Mouse (Mus musculus) common myeloid progenitor, adult 5-6 weeks (primary cell): ENCODE measurements around the gene Pcdh9. TPM values are rescaled to one million over a fixed set of nuclear protein-coding genes. Genes with fewer than 3 reads are reported as not detected.

Source experiments
- ATAC-seq: replicated peaks from 2 replicates; pipeline ENCODE4 v1.8.0; 2016; ENCODE audit warnings: low read depth, mild to moderate bottlenecking, moderate TSS enrichment, inconsistent platforms; ENCODE audit not compliant: poor library complexity, severe bottlenecking
- total RNA-seq: library from RNA; stranded (forward); fragments of 200-1000, 187-1606 nt; gene quantifications from 2 replicates; pipeline ENCODE4 v1.2.3, GENCODE M21; 2017

Gene Pcdh9
- total RNA-seq, 1 experiment from 2014 or later, result not detected

DNA sequence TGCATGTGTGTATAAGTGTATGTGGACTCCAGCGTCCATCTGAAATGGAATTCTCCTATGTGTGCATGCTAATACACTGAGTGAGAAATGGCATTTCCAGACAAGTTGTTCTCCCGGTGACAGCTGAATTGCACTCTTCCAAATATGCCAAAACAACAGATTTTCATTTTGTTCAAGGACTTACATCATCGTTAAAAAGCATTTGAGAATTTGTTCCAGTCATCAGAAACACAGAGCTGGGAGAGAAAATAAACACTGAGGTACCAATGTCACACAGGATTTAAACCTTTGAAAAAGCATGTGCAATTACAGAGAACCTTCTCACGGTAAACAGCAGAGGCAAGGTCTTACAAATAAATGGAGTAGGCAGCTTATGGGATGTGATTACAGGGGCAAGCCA is 290.5 kb downstream of the Pcdh9 start:
- ATAC-seq, result no peak

DNA sequence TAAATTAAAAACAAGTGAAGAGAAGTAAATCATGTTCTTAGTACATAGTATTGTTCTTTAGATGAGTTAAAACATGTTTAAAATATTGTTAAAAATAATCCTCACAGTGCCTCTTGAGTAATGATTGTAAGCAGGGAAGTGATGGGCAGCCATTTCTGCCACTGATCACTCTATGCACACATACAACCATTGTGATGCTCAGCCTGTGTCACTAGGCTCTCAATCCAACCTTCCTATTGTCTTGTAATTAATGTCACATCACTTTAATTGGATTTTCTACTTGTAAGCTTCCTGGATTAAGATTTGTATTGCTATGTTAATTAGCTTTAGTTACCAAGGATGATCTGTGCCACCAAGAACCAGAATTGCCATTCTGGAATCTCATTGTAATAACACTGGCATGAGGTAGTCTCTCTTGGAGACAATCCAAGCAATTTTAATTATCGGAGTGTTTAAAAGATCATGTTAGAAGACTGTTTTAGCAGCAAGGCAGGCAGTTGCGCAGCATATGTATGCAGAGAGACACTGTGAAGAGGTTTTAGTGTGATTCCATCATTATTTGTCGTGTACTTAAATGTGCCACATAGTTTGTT is 305.0 kb downstream of the Pcdh9 start:
- ATAC-seq, result no peak

DNA sequence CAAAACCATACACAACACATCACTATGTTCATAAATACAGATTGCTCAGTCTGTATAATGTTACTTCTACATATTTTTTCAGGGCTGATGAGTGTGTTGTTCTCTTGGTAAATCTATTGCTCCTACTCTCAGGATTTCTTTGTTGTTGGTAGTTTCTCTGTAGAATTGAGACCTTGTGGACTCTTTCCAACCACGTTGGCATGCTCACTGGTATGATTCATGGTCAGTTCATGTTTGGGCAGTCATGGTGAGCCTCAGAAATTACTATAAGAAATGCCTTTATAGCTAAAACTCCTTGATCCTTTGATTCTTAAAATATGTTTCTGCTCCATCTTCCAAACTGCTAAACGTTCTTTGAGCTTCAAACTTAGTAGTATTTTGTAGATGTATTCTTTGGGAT is 326.1 kb downstream of the Pcdh9 start:
- ATAC-seq, result no peak

DNA sequence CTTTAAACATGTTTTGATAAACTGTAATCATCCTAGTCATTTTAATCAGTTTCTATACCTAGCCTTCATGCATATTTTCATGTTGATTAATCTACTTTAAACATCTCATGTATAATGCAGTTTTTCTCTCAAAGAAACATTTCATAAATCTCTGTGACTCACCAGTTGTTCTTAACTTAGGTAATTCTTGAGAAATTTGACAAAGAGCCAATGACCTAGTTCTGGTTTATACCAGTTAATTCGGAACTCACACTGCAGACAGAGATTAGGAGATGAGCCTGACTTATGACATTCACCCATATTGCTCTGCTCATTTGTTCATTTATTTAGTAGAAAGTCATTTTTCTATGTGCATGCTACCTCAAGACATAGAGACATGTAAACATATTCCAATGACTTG is 328.9 kb downstream of the Pcdh9 start:
- ATAC-seq, result no peak

DNA sequence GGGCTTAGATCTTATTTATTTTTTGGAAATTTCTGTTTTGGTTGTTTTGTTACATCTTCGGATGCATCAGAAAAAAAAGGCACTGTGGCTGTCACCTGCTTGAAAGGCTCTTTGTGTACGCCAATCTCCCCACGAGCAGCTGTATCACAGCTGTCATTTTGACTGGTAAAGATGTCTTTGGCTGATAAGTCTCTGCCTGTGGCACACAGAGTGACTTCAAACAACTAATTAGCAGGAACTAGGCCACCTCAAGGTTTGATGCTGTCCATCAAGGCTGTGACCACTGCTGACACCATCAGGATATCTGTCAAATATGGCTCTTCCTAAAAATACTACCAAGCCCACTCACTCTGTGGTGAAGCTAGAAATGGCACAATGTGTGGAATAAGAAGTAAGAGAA is 336.7 kb downstream of the Pcdh9 start:
- no peak for ATAC-seq

DNA sequence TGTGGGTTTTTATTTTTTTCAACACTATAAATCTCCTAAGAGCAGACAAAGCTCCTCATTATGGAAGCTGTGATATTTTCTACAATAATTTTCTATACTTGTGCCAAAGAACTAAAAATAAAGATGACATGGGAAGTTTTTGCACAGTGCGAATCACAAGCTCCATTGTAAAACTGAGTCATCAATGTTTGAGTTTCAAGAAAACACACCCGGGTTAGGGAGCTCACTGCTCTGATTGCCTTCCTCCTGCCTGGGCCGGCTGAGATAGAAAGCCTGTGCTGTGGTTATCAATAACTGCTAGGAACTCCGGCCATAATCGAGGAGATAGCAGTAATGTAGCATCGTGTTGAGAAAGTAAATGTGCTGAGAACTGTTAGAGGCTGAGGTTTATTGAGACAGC is 344.9 kb downstream of the Pcdh9 start:
- ATAC-seq, result no peak

DNA sequence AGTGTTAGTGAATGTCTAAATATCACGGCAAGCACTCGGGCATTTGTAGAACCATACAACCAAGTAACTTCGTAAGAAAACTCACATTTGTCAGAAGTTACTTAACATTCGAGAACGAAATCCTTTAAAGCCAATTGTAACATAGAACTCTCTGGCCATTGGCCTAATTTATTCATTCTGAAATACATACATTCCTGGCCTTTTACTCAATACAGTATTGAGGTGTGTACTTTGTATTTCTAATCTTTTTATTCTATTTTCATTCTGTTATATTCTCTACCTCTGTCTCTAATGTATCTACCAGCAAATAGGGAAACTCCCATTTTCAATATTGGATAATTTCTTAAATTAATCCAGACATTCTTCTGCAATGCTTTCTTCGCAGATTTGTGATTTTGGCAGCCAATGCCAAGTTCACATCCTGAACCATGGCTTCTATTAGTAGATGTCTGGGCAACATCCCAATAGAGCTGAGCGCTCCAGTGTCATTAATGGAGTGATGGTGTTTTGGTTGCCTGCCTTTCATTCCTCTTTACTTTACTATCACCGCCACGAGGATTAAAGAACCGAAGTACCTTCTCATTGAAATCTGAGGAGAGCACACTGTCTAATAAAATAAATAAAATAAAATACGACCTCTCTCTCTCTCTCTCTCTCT is 346.4 kb downstream of the Pcdh9 start:
- no peak for ATAC-seq

DNA sequence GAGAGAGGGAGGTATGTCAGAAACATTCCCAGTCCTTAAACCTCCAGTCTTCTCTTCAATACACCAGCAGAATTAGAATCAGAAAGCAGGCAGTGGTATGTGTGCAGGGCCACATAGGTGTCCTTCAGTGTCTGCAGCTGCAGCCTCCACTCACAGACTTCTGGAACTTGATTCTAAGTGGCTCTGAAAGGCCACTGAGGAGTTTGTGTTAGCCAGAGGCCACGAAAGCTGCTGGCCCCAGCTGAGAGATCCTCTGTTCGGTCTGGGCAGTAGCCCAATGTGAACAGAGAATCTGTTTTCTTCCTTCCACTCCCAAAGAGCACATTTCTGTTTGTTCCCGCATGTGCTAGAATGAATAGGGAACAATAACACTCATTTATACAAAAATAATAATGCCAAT is 346.9 kb downstream of the Pcdh9 start:
- no peak for ATAC-seq

DNA sequence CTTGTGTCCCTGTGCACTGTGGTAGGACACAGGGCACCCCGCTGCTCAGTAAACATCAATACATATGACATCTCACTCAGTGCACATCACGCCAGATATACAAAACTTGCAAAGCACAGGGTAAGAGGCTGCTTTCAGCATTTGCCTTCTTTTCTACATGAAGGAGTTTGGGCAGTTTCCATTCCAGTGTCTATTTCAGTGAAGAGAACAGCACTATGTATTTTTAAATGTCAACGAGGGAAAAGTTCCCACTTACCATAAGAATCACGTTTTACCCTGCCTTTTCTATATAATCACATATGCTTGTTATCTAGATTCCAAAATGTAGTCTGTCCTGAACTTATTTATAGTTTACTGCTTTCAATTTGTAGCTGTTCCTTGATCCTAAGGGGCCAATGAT is 355.6 kb downstream of the Pcdh9 start:
- ATAC-seq, result no peak

DNA sequence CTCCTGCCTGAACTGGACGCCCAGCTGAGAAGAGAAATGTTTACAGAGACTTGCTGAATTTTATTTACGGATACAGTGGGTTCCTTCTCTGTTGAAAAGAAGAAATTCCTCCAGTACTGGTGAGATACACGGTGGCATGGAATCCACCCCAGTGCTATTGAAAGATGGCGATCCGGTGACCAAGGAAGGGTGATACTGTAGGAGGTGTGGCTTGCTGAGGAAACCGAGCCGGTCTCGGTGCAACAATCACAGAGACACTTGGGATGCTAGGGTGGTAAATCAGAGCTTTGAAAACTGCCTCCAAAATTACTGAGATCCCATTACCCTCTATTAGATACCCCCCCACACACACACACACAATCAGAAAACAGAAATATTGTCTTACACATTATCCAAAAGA is 367.0 kb downstream of the Pcdh9 start:
- no peak for ATAC-seq

DNA sequence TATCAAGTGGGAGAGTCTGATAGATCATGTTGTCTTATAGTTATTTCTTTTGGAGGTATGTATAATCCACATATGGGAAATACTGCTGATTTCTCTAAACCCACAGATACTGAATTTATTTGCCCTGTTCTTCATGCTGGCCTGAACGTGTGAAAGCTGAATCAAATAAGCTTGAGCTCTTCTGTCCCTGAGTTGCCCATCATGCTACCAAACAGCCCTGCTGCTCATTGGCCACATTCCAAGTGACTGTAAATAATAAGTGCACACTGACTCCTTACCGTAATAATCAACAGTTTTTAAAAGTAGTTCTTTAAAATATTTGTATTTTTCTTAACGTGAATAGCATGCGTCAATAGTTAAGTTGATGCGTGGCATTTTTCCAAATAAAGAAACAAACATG is 370.3 kb downstream of the Pcdh9 start:
- ATAC-seq, result no peak

DNA sequence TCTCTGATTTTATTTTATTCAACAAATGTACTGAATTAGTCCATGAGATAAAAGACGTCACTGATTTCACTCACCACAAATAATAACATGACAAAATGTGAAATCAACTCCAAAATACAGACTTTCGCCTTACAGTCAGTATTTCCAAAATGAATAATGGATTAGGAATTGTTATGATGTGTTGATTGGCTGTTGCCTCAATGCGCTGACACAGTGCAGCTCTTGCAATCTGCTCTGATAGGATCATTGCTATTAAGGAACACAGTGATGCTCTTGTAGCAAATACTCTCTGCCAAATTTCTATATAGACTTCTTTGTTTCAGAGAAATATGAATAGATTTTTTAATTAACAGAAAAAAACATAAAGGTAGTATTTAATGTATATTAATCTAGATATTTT is 373.8 kb downstream of the Pcdh9 start:
- no peak for ATAC-seq

DNA sequence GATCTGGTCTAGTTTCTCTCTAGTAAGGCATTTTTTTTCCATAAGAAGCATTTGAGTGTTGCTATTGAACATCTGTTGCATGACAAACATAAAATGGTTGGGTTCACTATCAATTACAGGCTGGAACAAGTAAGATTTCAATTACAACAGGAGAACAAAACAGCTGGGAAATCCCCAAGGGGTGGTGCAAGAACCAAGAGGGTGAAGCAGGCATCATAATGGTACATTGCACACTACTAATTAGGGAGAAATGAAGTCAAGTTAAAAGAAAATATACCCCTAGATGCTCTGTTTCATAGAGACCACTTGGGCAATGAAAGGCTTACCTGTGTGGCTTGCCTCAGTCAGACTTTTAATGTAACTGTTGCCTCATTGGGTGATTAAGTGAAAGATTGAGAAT is 384.4 kb downstream of the Pcdh9 start:
- no peak for ATAC-seq

DNA sequence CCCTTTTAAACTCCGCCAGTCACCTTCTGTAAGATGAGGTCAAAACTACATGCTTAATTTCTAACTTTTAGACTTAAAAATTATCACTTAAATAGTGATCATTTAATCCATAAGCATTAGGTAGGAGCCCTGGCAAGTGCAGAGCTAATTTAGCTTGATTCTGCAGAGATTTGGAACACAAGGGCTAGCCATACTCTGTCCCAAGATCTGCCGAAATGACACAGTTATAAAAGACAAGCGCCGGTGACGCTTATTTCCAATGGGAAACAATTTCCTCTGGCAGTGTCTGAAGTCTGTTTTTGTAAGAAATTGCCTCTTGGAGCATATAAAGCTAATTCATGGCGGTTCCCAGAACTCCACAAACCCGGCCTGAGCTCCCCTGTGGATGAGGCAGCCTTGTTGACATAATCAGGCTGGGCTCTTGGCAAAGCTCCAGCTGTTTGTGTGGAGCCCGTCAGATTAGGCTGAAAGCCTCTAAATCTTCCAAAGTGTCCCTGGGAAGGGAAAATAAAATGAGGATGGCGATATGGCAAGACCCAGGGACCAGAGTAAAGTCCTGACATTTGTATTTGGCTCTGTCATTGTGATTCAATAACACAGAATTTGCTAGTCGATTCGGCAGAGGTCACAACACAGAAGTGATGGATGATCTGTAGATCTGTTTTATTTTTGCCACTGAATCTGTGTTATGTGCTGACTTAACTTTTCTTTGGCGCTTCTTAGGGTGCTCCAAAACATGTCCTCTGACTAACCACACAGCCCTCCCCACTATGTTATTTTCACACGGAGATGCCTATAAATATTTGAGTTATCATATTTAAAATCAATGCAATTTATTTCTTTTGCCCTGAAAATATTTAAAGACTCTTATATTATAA is 391.4 kb downstream of the Pcdh9 start:
- ATAC-seq, result no peak

DNA sequence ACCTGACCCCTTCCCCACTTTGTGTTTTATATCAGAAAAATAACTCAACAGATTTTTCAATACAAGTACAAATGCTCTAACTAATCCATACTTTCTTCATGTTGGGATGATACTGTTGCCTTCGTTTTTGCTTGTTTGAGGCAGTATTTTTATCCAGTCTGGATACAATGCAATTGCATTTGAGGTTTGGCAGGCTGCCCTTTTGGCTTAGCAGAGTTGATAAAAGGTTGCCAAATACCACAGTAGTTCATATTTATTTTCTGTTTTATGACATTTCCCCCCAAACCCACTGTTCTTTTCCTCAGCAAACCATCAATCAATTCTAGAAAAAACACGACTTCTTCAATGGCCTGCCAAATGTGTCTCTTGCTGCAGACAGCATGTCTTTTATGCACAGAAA is 415.5 kb downstream of the Pcdh9 start:
- no peak for ATAC-seq

DNA sequence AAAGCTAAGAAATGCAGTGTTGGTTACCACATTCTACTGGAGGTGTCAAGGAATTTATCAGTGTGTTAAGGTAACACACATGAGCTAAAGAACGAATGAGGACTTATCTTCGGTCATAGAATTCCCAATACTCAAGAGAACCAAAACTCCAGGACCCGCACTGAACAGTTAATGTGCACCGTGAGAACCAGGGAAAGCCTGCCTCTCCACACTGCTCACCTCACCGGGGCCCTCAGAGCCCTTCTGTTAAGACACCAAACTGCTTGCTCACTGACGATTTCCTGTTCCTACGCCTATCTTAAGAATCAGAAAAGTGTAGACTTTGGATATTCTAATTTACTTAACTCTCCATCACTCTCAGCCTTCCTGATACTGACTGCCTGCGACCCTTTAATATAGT is 418.0 kb downstream of the Pcdh9 start:
- ATAC-seq, result no peak

DNA sequence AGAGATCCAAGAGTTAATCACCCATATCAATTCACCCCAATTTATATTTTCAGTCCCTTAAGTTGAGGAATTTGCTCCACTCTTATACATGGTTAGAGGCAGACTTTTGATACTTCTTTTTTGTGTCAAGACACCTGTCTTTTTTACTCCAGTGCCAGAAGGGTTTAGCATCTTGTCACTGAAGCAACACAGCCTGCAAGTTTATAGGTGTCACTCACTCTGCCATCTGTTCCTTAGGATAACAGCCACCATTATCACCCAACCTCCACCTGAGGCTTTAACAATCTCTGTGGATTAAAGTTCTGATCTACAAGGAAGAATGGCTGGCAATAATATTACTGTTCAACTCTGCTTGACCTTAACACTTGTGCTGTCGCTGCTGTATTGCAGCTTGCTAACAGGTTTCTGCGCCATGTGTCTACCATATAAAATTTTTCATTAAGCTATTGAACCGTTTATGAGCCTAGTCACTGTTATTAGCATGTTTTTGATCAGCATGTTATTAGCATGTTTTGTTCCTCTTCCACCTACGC is 427.1 kb downstream of the Pcdh9 start:
- no peak for ATAC-seq

DNA sequence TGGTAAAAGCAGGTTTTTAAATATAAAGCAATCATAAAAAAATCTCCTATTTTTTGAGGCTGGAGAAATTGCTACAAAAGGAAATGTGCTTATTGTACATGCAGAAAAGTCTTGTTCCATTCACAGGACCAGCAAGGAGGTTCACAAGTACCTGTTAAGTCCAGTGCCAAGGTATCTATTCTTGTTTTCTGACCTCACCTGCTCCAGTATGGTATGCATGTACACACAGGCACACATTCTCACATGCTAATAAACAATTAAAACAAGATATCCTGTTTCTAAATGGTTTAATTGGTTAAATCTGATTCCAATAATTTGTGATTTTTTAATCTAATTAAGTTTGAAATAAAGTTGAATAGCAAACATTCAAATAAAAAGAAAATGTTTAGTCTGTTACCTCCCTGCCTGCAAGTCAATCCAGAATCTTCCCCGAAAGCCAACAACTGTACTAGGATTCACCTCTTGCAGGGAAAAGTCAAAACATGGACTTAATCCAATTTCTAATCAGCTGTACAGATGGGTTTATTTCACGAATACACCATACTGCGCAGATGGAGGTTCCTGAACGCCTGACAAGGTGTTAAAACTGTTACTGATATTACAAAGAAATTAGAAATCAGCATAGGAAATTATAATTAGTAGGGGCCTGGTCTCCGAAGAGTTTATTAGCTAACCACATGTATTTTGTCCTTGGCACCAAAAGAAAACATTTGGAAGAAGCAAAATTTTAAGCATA is 439.4 kb downstream of the Pcdh9 start:
- no peak for ATAC-seq

DNA sequence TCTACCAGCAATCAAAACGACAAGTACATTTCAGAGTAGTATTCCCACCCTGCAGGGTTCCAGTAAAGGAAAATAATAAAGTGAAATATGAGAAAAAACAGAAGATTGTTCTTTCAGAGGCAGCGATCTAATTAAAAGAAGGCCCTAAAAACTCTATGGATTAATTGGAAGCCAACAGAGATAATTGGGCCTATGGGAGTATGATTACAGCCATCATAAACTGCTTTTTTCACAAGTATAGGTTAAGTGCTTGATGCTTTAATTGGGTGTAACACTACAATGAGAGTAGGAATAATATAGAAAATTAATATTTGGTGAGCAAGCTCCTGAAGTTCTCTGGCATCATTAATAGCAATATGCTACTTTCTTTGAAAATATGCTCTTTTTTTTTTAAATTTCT is 448.6 kb downstream of the Pcdh9 start:
- no peak for ATAC-seq

DNA sequence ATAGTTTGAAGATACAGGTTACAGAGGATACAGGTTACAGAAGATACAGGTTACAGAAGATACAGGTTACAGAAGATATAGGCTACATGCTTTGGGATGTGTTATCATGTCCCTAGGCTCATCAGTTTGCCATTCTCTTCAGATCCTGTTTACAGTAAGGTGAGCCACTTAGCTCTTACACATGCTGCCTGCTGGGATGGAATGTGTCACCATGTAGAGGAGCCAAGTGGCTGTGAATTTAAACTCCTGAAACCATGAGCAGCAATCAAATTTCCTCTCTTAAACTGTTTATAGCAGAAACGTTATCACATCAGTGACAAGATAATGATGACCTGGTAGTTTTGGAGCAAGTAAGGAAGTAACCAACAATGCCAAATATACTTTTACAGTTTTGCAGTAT is 453.3 kb downstream of the Pcdh9 start:
- ATAC-seq, result no peak

DNA sequence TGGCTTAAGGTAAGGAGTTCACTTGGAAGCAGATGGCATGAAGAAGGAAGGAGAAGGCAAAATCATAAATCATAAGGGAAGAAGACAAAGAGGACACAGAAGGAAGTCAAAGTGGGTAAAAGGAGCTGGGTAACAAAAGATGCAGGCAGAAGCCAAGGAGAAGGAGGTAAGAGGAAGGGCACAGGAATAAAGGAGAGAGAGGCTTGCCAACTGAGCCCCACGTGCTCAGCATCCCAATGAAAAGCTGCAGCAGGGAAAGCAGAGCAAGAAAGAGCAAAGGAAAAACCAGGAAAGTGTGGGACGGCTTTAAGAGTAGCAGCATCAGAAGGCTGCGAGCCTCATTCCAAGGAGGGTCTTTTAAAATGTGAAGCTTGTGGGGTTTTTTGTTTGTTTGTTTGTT is 473.7 kb downstream of the Pcdh9 start:
- no peak for ATAC-seq
